Mouse (Mus musculus) forebrain, embryonic 14.5 days (tissue): Measurements from ENCODE around the gene Tmigd3. TPM values are rescaled to one million over a fixed set of nuclear protein-coding genes. Genes with fewer than 3 reads are reported as not detected.
A peak's percentile ranks its signal among the peaks of the same experiment; 100 is the strongest.

Experiments used
- ATAC-seq: fragments of 200-750 bp; cut with Nextera tagmentation; 2 replicates; pipeline ENCODE4 v1.8.0; 2017; ENCODE audit warnings: mild to moderate bottlenecking, moderate library complexity
- DNase-seq: peaks from one replicate; pipeline ENCODE4 v3.0.0-alpha.2; 2015; ENCODE audit warnings: low spot score
- H3K27ac ChIP-seq: fragments of 300-500 bp; sonication (generic); 2 replicates; pipeline ENCODE4 v1.5.1; 2014; ENCODE audit warnings: low read depth, mild to moderate bottlenecking, control low read depth, low read length, moderate library complexity
- H3K27me3 ChIP-seq: fragments of 300-500 bp; sonication (generic); replicated peaks from 2 replicates; pipeline ENCODE4 v1.6.1; 2014; ENCODE audit warnings: low read length, control low read depth, mixed read lengths; ENCODE audit not compliant: control insufficient read depth, insufficient read depth
- H3K36me3 ChIP-seq: fragments of 300-500 bp; sonication (generic); 2 replicates; pipeline ENCODE4 v1.6.1; 2014; ENCODE audit warnings: low read length, control low read depth; ENCODE audit not compliant: control insufficient read depth, insufficient read depth
- H3K4me1 ChIP-seq: fragments of 300-500 bp; sonication (generic); 2 replicates; pipeline ENCODE4 v1.6.1; 2014; ENCODE audit warnings: antibody characterized with exemption, low read length, control low read depth; ENCODE audit not compliant: control insufficient read depth, insufficient read depth
- H3K4me2 ChIP-seq: fragments of 300-500 bp; sonication (generic); 2 replicates; pipeline ENCODE4 v1.6.1; 2014; ENCODE audit warnings: mild to moderate bottlenecking, control low read depth, low read length
- H3K4me3 ChIP-seq: fragments of 300-500 bp; sonication (generic); 2 replicates; pipeline ENCODE4 v1.5.1; 2014; ENCODE audit warnings: low read depth, low read length, control low read depth
- H3K9ac ChIP-seq: fragments of 300-500 bp; sonication (generic); 2 replicates; pipeline ENCODE4 v1.6.1; 2014; ENCODE audit warnings: mild to moderate bottlenecking, low read length, control low read depth, moderate library complexity
- H3K9me3 ChIP-seq: fragments of 300-500 bp; sonication (generic); replicated peaks from 2 replicates; pipeline ENCODE4 v1.6.1; 2016; ENCODE audit warnings: low read length, control low read depth, mixed read lengths; ENCODE audit not compliant: control insufficient read depth
- WGBS: fragments of 180-500 bp; shearing (Covaris S2); extraction: QIAGEN DNeasy Blood & Tissue Kit; methylation state at CpG from one replicate; pipeline ENCODE4 v1.1.7; 2014; 5-methylcytosine and 5-hydroxymethylcytosine counted together
- polyA plus RNA-seq: library from polyadenylated mRNA; unstranded; fragments of >200 nt; fragmentation: Nextera tagmentation; extraction: Ambion mirVana; gene quantifications from 2 replicates; pipeline ENCODE4 v1.2.1, GENCODE M21; 2014

The Tmigd3 gene
- polyA plus RNA-seq, 1 experiment from 2014 or later: not detected

GRCm38 (mm10) chr3:105868135-105868534 lies 2.6 kb upstream of the Tmigd3 start:
- WGBS: 27% methylated on average over 2 of the region's 2 CpGs
- Histone ChIP-seq H3K4me3 (no peak overlapping the region), H3K36me3 (no peaks in the 10 kb centered on the region), H3K27me3 (no peaks in the 10 kb centered on the region), H3K4me1 (peaks cover 3% of the 10 kb centered on the region; the same call in 1 of the 2 replicates), H3K9me3 (no peaks in the 10 kb centered on the region), H3K4me2 (no peak overlapping the region), H3K27ac (no peak overlapping the region), H3K9ac (no peak overlapping the region)
- DNase-seq (peak; percentile 28), ATAC-seq (no peak)

- no peaks in the 10 kb centered on the region for H3K36me3 ChIP-seq
- WGBS: 38% methylated on average over 6 of the region's 6 CpGs
Measured at GRCm38 (mm10) chr3:105872034-105872433, 1.3 kb downstream of the Tmigd3 start.

GRCm38 (mm10) chr3:105872579-105872978 lies 1.9 kb downstream of the Tmigd3 start:
- Histone ChIP-seq H3K9ac (no peak overlapping the region), H3K27me3 (no peaks in the 10 kb centered on the region), H3K36me3 (no peaks in the 10 kb centered on the region), H3K4me1 (peaks cover 3% of the 10 kb centered on the region; the same call in 1 of the 2 replicates), H3K9me3 (no peaks in the 10 kb centered on the region), H3K27ac (no peak overlapping the region), H3K4me3 (no peak overlapping the region), H3K4me2 (no peak overlapping the region)
- no peak for ATAC-seq
- 68% methylated on average over 3 of the region's 3 CpGs for WGBS
- DNase-seq: no peak

More at GRCm38 (mm10) chr3:105872034-105872433, 1.3 kb downstream of the Tmigd3 start:
- no peak overlapping the region for H3K9ac ChIP-seq
- H3K9me3 ChIP-seq: no peaks in the 10 kb centered on the region
- DNase-seq (peak; percentile 55), ATAC-seq (peak; percentile 32; the same call in 1 of the 2 replicates)
- H3K27ac ChIP-seq: no peak overlapping the region
- H3K4me2 ChIP-seq: no peak overlapping the region
- H3K4me3 ChIP-seq: no peak overlapping the region
- H3K4me1 ChIP-seq: peaks cover 3% of the 10 kb centered on the region; the same call in 1 of the 2 replicates
- no peaks in the 10 kb centered on the region for H3K27me3 ChIP-seq

GRCm38 (mm10) chr3:105873451-105874445 lies 3.0 kb downstream of the Tmigd3 start:
- ATAC-seq: no peak
- DNase-seq: no peak
- Histone ChIP-seq H3K27me3 (no peaks in the 10 kb centered on the region), H3K4me2 (no peak overlapping the region), H3K9ac (no peak overlapping the region), H3K27ac (no peak overlapping the region), H3K4me1 (peaks cover 3% of the 10 kb centered on the region; the same call in 1 of the 2 replicates), H3K9me3 (no peaks in the 10 kb centered on the region), H3K36me3 (no peaks in the 10 kb centered on the region), H3K4me3 (no peak overlapping the region)
- WGBS: 87% methylated on average over 6 of the region's 6 CpGs

GRCm38 (mm10) chr3:105876022-105876421 lies 5.3 kb downstream of the Tmigd3 start:
- H3K4me3 ChIP-seq: no peak overlapping the region
- WGBS: 81% methylated on average over 5 of the region's 5 CpGs
- no peaks in the 10 kb centered on the region for H3K36me3 ChIP-seq
- no peak overlapping the region for H3K9ac ChIP-seq
- ATAC-seq (no peak), DNase-seq (no peak)
- H3K4me2 ChIP-seq: no peak overlapping the region
- no peaks in the 10 kb centered on the region for H3K9me3 ChIP-seq
- no peaks in the 10 kb centered on the region for H3K27me3 ChIP-seq
- H3K4me1 ChIP-seq: peaks cover 3% of the 10 kb centered on the region; the same call in 1 of the 2 replicates
- H3K27ac ChIP-seq: no peak overlapping the region

- no peak overlapping the region for H3K27ac ChIP-seq
- H3K4me1 ChIP-seq: 0 out of 2 replicates have a peak, but pooled peaks cover 3% of the 10 kb centered on the region
- no peaks in the 10 kb centered on the region for H3K27me3 ChIP-seq
- H3K4me2 ChIP-seq: no peak overlapping the region
- ATAC-seq (no peak), DNase-seq (no peak)
- H3K4me3 ChIP-seq: no peak overlapping the region
- no peaks in the 10 kb centered on the region for H3K36me3 ChIP-seq
- no peak overlapping the region for H3K9ac ChIP-seq
- 95% methylated on average over 6 of the region's 6 CpGs for WGBS
- no peaks in the 10 kb centered on the region for H3K9me3 ChIP-seq
Measured at GRCm38 (mm10) chr3:105877252-105877803, 6.6 kb downstream of the Tmigd3 start.

GRCm38 (mm10) chr3:105877919-105878318 lies 7.2 kb downstream of the Tmigd3 start:
- ATAC-seq (no peak), DNase-seq (no peak)
- WGBS: 88% methylated on average over 2 of the region's 2 CpGs
- Histone ChIP-seq H3K4me3 (no peak overlapping the region), H3K27me3 (no peaks in the 10 kb centered on the region), H3K36me3 (no peaks in the 10 kb centered on the region), H3K4me1 (no peaks in the 10 kb centered on the region), H3K27ac (no peak overlapping the region), H3K4me2 (no peak overlapping the region), H3K9me3 (no peaks in the 10 kb centered on the region), H3K9ac (no peak overlapping the region)

GRCm38 (mm10) chr3:105878751-105879150 lies 8.0 kb downstream of the Tmigd3 start:
- no peak overlapping the region for H3K27ac ChIP-seq
- no peaks in the 10 kb centered on the region for H3K9me3 ChIP-seq
- 87% methylated on average over 8 of the region's 8 CpGs for WGBS
- no peaks in the 10 kb centered on the region for H3K27me3 ChIP-seq
- DNase-seq (no peak), ATAC-seq (no peak)
- no peaks in the 10 kb centered on the region for H3K36me3 ChIP-seq
- H3K4me2 ChIP-seq: no peak overlapping the region
- H3K4me3 ChIP-seq: no peak overlapping the region
- no peak overlapping the region for H3K9ac ChIP-seq
- H3K4me1 ChIP-seq: no peaks in the 10 kb centered on the region

GRCm38 (mm10) chr3:105880419-105880818 lies 9.7 kb downstream of the Tmigd3 start:
- H3K4me2 ChIP-seq: no peak overlapping the region
- H3K27me3 ChIP-seq: no peaks in the 10 kb centered on the region
- H3K4me1 ChIP-seq: no peaks in the 10 kb centered on the region
- DNase-seq (no peak), ATAC-seq (no peak)
- no peak overlapping the region for H3K9ac ChIP-seq
- no peak overlapping the region for H3K27ac ChIP-seq
- no peak overlapping the region for H3K4me3 ChIP-seq
- H3K9me3 ChIP-seq: no peaks in the 10 kb centered on the region
- no peaks in the 10 kb centered on the region for H3K36me3 ChIP-seq
- 58% methylated on average over 3 of the region's 3 CpGs for WGBS
